Mouse (Mus musculus) lung, adult 18-20 months (tissue): ENCODE measurements around the gene Apol6.
A peak's percentile ranks its signal among the peaks of the same experiment; 100 is the strongest.

Experiments
- DNase-seq, 2 experiments: peaks; one replicate each; pipeline ENCODE4 v3.0.0; 2022; ENCODE audit warnings: mixed read lengths in 2 of 2

The Apol6 gene

GRCm38 (mm10) chr15:77044597-77045320, at the start of gene Apol6:
TSS of gene Apol6 (plus strand) at chr15:77044729.
- DNase-seq: no peak

- no peak for DNase-seq
Measured at GRCm38 (mm10) chr15:76998048-76998447, 46.5 kb upstream of the Apol6 start.

GRCm38 (mm10) chr15:76998878-76999588, 45.5 kb upstream of the Apol6 start:
- no peak for DNase-seq

GRCm38 (mm10) chr15:77003173-77003867, 41.2 kb upstream of the Apol6 start:
- DNase-seq: no peak

DNA sequence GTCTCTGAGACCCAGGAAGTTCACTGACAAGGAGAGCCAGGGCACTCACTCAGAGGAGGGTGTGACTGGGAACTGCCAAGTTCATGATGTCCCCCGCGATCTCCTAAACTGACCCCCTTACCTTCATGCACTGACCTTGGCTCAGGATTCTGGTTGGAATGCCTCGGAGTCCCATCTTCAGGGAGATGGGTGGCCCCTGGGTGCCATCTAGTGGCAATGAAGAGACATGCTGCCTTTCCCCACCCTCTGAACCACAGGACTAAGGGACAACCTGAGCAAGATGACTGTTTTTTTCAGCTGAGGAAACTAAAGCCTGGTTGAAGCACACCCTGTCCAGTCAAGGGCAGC, 40.7 kb upstream of the Apol6 start:
- DNase-seq: peak; percentile 20 to 43

DNA sequence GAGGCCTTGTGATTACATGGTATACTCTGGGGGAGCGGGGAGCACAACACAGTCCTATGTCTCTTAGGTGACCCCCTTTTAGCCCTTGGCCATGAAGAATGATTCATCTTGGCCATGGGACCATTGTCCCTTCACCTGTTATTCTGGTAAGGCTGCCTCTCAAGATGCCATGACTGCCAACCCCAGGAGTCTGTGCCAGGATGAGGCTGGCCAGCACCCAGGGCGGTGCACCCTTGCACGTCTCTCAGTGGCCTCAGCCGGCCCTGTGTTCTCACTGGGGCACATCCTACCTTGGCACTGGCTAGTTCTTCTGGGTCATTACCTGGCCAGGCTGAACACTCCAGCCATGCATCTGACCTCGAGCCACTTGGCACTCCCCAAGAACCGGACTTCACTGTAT, 35.7 kb upstream of the Apol6 start:
- peak in 1 of 2 experiments; percentile 12 for DNase-seq

DNA sequence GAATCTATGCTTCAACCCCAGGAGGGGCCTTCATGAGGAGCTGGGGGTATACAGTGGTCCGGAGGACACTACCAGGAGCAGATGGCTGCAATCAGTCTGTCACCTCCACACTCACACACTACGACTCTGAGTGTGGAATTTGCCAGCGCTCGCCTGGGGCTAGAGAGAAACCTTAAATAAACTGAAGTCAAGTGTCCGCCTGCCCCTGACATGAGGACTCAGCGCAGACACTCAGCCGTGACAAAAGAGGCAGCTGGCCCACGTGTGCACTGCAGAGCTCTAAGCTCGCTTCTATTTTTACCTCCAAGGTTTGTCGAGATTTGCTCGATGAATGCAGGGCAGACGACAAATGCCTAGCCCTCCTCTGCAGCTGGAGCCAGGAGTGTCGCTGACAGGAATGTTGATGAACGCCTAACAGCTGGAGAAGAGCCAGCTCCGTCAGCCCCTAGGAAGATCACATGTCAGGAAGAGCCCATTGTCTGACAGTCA, 30.7 kb upstream of the Apol6 start:
- DNase-seq: peak; percentile 30 to 48

- DNase-seq: no peak
Measured at GRCm38 (mm10) chr15:77014431-77014830, 30.1 kb upstream of the Apol6 start.

DNA sequence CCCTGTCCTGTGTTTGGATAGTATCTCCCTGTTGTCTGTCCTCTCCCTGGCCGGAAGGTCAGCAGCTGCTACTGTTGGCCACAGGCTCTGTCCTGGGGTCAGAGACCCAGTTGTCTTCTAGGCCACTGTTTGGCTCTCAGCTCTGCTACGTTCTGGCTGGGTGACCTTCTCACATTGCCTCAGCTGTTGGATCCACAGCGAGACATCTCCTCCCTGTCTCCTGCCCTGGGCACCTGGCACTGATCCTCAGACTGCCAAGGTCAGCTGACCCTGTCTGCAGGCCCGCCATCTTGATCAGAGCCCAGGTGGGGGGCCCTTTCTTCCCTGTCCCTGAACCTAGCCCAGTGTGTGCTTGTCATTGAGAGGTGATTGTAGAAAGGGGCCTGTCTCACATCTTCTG, 29.5 kb upstream of the Apol6 start:
- no peak for DNase-seq

- no peak for DNase-seq
Measured at GRCm38 (mm10) chr15:77016509-77016908, 28.0 kb upstream of the Apol6 start.

- DNase-seq: no peak
Measured at GRCm38 (mm10) chr15:77017897-77018296, 26.6 kb upstream of the Apol6 start.

DNA sequence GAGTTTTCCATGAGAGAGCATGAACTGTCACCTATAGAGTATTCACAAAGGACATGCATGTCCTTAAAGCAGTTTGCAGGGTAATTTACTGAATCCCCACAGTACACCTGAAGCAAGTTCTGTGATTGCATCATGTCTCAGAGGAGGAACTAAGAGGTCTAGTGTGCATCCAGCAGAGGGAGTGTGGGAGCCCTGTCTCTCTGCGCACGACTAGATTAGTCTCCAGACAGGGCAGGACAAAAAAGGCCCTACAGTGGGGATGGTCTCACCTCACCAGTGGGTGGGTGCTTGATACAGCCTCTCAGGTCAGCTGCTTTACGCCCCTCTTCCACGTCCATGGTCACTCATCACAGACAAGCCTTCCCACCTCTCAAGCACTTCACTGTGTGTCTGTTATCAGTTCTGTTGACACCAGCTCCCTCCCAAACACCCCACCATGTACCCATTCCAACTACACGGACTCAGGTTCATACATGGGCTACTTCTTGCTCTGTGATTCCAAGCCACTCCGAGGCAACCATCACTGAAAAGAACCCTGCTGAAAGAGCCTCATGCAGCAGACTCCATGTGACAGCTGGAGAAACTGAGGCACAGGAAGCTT, 25.7 kb upstream of the Apol6 start:
- DNase-seq: peak in 1 of 2 experiments; percentile 20

GRCm38 (mm10) chr15:77019533-77019932, 25.0 kb upstream of the Apol6 start:
- no peak for DNase-seq

DNA sequence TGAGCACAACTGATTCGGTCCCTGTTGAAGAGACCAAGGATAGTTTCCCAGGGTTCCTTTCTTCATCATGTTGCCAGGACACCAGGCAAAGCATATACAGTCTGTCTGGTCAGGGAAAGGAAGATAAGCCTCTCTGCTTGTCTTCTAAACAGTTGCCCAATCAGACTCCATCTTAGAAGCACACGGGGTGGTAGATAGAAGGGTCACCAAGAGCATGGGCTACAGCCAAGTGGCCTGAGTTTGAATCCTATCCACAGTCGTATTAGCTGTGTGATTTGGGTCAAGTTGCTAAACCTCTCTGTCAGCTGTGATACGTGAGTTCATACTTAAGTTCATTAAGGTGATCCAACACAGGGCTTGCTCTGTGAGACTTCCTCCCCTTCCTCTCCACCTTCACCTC, 24.4 kb upstream of the Apol6 start:
- DNase-seq: no peak

DNA sequence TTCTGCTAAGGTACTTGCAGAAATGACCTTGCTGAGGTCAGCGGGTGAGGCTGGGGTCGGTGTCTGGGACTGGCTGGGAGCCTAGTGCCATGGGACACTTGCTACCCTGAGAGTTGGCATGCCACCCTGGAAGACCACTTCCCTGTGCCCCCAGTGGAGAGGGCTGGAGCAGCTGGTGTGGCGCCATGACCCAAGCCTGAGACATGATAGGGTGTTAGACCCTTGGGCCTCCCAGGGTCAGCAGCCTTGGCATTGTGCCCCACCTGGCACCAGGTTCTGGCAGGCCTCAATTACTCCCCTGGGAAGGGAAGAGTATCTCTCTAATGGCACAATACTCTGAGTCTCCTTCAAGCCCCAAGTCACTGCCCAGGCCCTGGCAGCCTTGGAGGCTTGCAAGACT, 23.5 kb upstream of the Apol6 start:
- no peak for DNase-seq

- DNase-seq: no peak
Measured at GRCm38 (mm10) chr15:77021851-77022250, 22.7 kb upstream of the Apol6 start.

DNA sequence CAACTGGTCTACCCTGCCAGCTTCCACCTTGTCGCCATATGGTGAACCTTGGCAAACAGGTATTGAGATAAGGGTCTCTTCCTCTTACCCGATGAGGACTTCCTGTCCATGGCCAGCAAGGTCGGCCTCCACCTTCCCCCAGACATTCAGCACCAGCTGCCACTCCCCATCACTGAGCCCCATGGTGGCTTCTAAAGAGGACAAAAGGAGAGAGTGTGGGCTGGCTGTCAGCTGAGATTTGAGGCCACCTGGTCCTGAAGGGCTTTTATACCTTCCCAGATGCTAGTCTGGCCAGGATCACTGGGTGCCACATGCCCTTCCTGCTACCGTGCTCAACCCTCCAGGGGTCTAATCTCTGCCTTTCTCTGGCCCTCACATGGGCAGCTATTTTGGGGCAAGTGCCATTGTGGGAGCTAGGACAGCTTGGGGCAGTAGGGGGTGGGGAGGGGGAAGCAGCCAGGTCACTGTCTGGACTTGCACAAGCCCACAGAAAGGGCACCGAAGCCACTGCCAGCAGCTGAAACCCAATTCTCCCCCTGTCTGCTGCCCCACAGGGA, 22.1 kb upstream of the Apol6 start:
- DNase-seq: no peak

- DNase-seq: no peak
Measured at GRCm38 (mm10) chr15:77025884-77026583, 18.5 kb upstream of the Apol6 start.

GRCm38 (mm10) chr15:77027117-77027516, 17.4 kb upstream of the Apol6 start:
- no peak for DNase-seq

GRCm38 (mm10) chr15:77027675-77028074, 16.9 kb upstream of the Apol6 start:
- DNase-seq: no peak

DNA sequence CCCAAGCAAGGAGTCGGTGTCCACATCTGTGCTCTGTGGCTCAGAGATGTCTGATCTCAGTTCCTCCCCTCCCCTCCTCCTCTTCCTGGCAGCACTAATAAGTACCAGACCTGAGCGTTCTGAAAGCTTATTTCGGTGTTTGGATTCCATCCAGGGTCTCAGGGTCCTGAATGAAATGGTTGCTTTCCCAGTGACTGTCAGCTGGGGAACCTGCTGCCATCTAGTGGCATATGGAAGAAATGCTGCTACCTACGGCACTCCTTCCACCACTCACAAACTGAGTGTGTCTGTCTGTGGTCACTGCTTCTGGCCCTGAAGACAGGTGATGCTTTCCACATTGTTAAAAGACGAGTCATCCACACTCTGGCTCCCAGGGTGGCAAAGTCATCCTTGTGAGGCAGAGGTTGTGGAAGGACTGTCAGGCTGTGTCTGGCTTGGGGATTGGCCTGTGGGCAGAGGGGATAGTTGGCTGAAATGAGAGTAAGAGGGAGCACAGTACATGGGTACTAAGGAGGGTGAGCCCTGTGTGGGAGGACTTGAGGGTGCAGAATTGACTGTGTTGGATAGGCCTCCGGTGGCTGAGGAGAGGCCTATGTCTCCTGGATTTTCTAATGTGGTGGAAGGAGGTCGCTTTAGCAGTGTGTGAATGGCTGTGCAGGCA, 15.1 kb upstream of the Apol6 start:
- DNase-seq: peak in 1 of 2 experiments; percentile 35

GRCm38 (mm10) chr15:77031271-77031670, 13.3 kb upstream of the Apol6 start:
- no peak for DNase-seq
